Mouse (Mus musculus): ENCODE data around the gene Draxin.

DNA sequence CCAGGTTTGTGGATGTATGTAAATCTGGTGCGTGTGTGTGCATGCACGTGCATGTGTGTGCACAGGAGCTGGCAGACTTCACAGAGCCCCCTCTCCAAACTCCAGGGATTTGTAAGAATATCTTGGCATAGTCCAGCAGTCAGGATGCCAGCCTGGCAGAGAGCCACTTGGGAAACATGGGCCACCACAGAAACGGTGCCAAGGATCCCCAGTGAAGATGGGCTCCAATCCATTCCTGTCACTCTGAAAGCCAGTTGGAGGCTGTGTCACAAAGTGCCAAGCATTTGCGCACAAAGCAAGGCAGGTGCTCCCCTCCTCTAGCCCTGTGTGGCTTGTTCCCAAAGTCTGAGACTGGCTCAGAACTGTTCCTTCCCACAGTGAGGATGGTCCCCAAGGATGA is 9.1 kb downstream of the Draxin start:
- TF ChIP-seq CTCF (IDR thresholded peaks at IDR 0.05) = no peak
- no peak for TF ChIP-seq POLR2A (IDR thresholded peaks at IDR 0.05; ENCODE audit: insufficient read depth, low read depth, low read length)
